Mouse (Mus musculus) retina, embryonic 14.5 days (tissue): ENCODE results near the gene Olfr972.
"Not testable (repeated sequence)": the region's sequence is repeated elsewhere in the genome, so short reads cannot be mapped to it uniquely, and the experiment has no call there.

Experiments used
- DNase-seq: peaks from one replicate; pipeline ENCODE4 v3.0.0-alpha.2; 2015; ENCODE audit warnings: low spot score

The Olfr972 gene

DNA sequence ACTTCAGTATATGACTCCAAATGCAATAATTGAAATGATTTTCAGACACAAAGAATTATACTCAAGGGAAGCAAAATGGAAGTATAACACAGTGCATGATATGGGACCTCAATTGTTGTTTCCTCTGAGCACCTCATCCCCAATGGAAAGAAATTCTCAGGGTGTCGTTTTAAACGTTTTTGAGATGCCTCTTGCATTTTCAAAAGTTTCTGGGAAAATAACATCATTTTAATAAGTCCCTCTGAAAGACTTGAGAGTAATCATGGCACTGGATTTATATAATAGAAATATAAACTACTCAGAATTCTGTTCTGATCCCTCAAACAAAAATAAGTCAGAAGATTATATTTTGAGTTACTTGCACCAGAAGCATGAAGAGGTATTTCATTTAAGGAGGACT, at the start of gene Olfr972:
TSS of gene Olfr972 (plus strand) at position 301 of the 400 bp plus-strand sequence.
- no peak for DNase-seq

DNA sequence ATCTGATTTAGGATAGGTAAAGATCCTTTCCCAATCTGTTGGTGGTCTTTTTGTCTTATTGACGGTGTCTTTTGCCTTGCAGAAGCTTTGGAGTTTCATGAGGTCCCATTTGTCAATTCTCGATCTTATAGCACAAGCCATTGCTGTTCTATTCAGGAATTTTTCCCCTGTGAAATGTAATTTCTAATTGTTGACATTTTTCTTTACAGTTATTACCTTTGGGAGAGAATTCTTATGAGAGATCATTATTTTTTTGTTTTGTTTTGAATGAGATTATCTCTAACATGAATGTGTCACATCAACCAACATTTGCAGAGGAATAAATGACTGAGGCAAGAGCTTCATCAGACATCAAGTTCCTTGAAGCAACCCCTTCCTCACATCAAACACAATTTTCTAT, 29.6 kb upstream of the Olfr972 start, which contains the start of gene Olfr971:
TSS of gene Olfr971 (plus strand) at position 301 of the 400 bp plus-strand sequence.
- DNase-seq = not testable (repeated sequence)

DNA sequence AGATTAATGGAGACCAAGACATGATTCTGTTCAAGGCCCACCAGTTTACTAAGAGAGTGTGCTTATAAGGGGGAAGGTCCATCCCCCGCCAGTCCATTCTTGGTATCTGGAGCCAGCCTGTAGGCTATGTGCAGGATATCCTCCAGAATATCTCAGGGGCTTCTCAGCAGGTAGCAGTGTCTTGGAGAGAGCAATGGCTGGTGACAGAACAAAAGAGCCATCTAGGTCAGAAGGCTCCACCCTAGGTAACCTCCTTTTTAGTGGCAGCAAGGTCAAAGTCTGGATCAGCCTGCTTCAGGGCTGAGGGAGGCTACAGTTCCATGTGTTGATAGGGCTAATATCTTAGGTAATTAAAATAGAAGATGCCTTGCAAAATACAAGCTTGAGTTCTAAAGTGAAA, 5.8 kb downstream of the Olfr972 start:
- DNase-seq = not testable (repeated sequence)

DNA sequence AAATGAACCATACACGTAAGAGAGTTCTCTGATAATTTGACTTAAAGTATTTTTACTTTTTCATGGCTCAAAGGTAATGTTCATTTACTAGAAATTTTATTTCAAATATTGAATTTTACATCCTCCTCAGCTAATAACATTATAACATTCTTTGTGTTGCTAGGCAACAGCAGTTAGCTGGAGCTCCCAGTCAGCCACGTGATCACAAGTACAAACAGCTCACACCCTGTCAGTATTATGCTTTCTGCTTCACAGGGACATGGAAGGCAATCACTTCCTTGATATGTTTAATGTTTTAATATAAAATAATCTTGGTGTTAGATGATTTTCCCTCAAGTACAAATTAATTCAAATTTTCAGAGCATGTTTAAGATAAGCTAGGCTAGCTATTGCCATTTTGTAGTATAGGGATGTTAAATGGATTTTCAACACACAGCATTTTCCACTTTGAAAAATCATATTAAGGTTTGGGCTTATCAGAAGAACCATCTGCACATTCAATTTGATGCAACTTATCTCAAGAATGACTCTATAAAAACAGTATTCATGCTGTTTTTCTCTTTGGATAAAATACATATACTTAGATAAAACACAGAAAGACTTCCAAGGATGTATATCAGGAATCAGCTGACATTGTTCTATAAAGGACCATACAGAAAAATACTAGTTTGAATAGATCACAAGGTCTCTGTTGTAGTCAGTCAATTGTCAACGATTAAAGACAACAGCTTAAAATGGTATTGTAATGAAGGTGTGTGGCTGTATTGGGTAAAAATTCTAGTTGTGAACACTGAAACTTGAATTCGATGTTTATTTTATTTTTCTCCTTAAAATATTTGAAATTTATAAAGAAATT, 11.5 kb downstream of the Olfr972 start:
- DNase-seq = not testable (repeated sequence)

DNA sequence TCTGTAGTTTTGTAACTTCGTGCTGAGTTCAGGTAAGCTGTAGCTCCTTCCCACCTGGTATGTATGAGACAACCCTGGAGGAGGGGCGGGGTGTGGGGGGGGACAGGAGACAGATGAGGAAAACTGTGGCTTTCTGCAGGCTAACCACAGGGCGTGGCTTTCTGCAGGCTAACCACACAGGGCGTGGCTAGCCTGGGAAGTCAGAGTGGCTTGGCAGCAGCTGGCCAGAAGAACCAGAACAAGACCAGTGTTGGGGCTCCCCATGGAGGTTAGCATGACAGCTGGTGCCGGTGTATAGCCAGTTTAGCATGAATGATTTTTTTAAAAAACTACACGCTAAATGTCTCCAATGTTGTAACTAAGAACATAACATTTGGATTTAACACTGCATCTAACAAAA, 38.9 kb downstream of the Olfr972 start:
- no peak for DNase-seq

DNA sequence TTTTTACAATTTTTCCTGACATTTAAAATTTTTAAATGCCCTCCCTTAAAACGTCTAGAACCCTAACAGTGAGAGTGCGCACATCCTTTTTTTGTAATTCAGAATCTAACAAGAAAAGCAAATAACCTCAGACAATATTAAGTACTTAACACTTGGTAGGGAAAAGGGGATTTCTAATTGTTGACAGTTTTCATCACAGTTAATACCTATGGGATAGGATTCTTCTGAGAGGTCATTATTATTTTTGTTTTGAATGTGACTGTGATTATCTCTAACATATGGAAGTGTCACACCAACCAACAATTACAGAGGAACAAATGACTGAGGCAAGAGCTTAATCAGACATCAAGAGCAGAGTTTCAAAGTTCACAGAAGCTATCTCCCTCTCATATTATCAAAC, 40.8 kb downstream of the Olfr972 start, which contains the start of gene Olfr229:
TSS of gene Olfr229 (plus strand) at position 301 of the 400 bp plus-strand sequence.
- DNase-seq = no peak

DNA sequence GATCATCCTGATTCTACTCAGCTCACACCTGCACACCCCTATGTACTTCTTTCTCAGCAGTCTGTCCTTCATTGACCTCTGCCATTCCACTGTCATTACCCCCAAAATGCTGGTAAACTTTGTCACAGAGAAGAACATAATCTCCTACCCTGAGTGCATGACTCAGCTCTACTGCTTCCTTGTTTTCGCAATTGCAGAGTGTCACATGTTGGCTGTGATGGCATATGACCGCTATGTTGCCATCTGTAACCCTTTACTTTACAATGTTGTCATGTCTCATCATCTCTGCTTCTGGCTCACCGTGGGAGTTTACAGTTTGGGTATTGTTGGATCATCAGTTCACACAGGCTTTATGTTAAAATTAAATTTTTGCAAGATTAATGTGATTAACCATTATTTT, 43.7 kb downstream of the Olfr972 start:
- DNase-seq = no peak
